Mouse (Mus musculus) liver, embryonic 12.5 days (tissue): ENCODE data around the gene Gm4792. TPM values are rescaled to one million over a fixed set of nuclear protein-coding genes. Genes with fewer than 3 reads are reported as not detected.

Source experiments
- ATAC-seq: fragments of 200-750 bp; cut with Nextera tagmentation; 2 replicates; pipeline ENCODE4 v1.8.0; 2017; ENCODE audit warnings: moderate number of reproducible peaks, mild to moderate bottlenecking, moderate library complexity
- H3K27ac ChIP-seq: fragments of 300-500 bp; sonication (generic); 2 replicates; pipeline ENCODE4 v1.5.1; 2016; ENCODE audit warnings: mild to moderate bottlenecking
- H3K27me3 ChIP-seq: fragments of 300-500 bp; sonication (generic); replicated peaks from 2 replicates; pipeline ENCODE4 v1.6.1; 2016; ENCODE audit warnings: mild to moderate bottlenecking, moderate library complexity
- H3K36me3 ChIP-seq: fragments of 300-500 bp; sonication (generic); 2 replicates; pipeline ENCODE4 v1.6.1; 2016; ENCODE audit warnings: mild to moderate bottlenecking, moderate library complexity
- H3K4me1 ChIP-seq: fragments of 300-500 bp; sonication (generic); 2 replicates; pipeline ENCODE4 v1.6.1; 2016
- H3K4me2 ChIP-seq: fragments of 300-500 bp; sonication (generic); 2 replicates; pipeline ENCODE4 v1.6.1; 2016; ENCODE audit warnings: mild to moderate bottlenecking, moderate library complexity
- H3K4me3 ChIP-seq: fragments of 300-500 bp; sonication (generic); 2 replicates; pipeline ENCODE4 v1.5.1; 2016; ENCODE audit warnings: mild to moderate bottlenecking, moderate library complexity
- H3K9ac ChIP-seq: fragments of 300-500 bp; sonication (generic); 2 replicates; pipeline ENCODE4 v1.6.1; 2016; ENCODE audit warnings: mild to moderate bottlenecking, moderate library complexity
- H3K9me3 ChIP-seq: fragments of 300-500 bp; sonication (generic); replicated peaks from 2 replicates; pipeline ENCODE4 v1.6.1; 2016; ENCODE audit warnings: mild to moderate bottlenecking, moderate library complexity
- WGBS: fragments of 180-500 bp; shearing (Covaris S2); methylation state at CpG from one replicate; pipeline ENCODE4 v1.1.7; 2016; ENCODE audit not compliant: insufficient replicate concordance; 5-methylcytosine and 5-hydroxymethylcytosine counted together
- polyA plus RNA-seq: library from polyadenylated mRNA; unstranded; fragments of >200 nt; fragmentation: Nextera tagmentation; extraction: Ambion mirVana; gene quantifications from 2 replicates; pipeline ENCODE4 v1.2.1, GENCODE M21; 2016

Gene Gm4792
- polyA plus RNA-seq, result not detected in 2 replicates

DNA sequence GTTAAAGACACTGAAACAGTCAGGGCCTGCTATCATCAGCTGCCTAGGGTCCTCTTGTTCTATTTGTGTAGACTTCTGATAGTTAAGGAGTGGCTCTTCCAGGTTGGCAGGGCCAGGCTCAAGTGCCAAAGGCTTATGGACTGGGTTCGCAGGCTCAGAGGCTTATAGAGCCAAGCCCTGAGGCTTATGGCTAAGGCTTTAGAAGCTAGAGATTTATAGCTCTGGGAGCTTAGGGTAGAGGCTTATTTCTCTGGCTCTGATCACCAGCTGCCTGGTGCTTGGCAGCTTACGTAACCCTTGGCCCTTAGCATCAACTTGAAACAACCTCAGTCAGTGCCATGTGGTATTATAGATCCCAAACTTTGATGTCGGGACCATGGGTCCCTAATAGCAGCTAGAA lies at the start of gene Gm4792:
Gm4792 (minus strand) TSS at position 233 of the 400 bp plus-strand sequence.
- H3K9me3 ChIP-seq, result no peaks in the 10 kb centered on the region
- H3K9ac ChIP-seq, result no peak within 1 kb of the TSS
- H3K4me3 ChIP-seq, result no peak within 1 kb of the TSS
- H3K36me3 ChIP-seq, result no peaks in the 10 kb centered on the region
- no peak for ATAC-seq
- H3K27me3 ChIP-seq, result 0 out of 2 replicates have a peak, but pooled peaks cover 3% of the 10 kb centered on the region
- H3K27ac ChIP-seq, result no peak within 1 kb of the TSS
- WGBS, result 77% methylated on average over 3 of the region's 3 CpGs
- H3K4me1 ChIP-seq, result no peaks in the 10 kb centered on the region
- H3K4me2 ChIP-seq, result no peak within 1 kb of the TSS

- Histone ChIP-seq H3K9ac (no peak overlapping the region), H3K36me3 (no peaks in the 10 kb centered on the region), H3K9me3 (no peaks in the 10 kb centered on the region), H3K4me1 (peaks cover 10% of the 10 kb centered on the region), H3K4me3 (no peak overlapping the region), H3K27me3 (no peaks in the 10 kb centered on the region), H3K27ac (no peak overlapping the region), H3K4me2 (no peak overlapping the region)
- WGBS, result 87% methylated on average over 10 of the region's 10 CpGs
- no peak for ATAC-seq
These were observed 49.5 kb upstream of the Gm4792 start for GRCm38 (mm10) chr10:94347959-94348358.

DNA sequence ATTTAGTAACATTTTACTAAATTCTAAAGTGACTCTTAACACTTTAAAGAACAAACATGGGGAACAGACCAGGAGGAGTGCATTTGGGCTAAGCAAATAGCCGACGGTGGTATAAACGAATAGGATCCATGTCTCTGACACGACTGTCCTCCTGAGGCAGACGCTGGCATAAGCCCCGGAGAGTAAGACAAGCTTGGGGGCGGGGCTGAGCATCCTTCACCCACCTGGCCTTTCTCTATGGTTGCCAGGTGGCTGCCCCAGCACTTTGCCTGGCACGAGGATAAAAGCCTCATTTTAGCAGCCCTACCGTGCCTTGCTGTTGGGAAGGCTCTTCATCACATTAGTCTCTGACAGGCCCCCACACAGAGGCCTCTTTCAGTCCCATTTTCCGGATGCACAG lies 48.8 kb upstream of the Gm4792 start:
- H3K4me2 ChIP-seq, result no peak overlapping the region
- H3K27me3 ChIP-seq, result 0 out of 2 replicates have a peak, but pooled peaks cover under 1% of the 10 kb centered on the region
- H3K36me3 ChIP-seq, result no peaks in the 10 kb centered on the region
- H3K4me1 ChIP-seq, result peaks cover 10% of the 10 kb centered on the region
- ATAC-seq, result no peak
- no peaks in the 10 kb centered on the region for H3K9me3 ChIP-seq
- WGBS, result 71% methylated on average over 10 of the region's 10 CpGs
- no peak overlapping the region for H3K27ac ChIP-seq
- no peak overlapping the region for H3K4me3 ChIP-seq
- no peak overlapping the region for H3K9ac ChIP-seq

DNA sequence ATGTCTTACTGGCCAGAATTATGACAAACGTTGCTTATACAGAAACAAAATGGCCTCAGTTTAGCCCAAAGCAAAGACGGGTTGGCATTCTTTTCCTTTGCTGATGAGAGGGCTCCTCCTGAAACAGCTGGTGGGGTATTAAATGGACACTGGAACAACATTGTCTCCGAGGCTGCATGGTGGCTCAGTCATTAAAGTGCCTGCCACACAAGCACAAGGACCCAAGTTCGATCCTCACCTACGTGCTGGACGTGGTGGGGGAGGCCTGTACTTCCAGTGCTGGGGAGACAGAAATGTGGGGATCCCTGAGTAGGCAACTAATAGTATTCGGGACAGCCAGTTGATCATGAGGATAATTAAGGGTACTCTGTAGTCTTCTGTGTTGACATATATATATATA lies 48.1 kb upstream of the Gm4792 start:
- H3K9me3 ChIP-seq, result no peaks in the 10 kb centered on the region
- ATAC-seq, result no peak
- no peaks in the 10 kb centered on the region for H3K36me3 ChIP-seq

GRCm38 (mm10) chr10:94345509-94346252 lies 47.2 kb upstream of the Gm4792 start:
- H3K4me3 ChIP-seq, result no peak overlapping the region

More for the DNA sequence above, 48.1 kb upstream of the Gm4792 start:
- H3K27me3 ChIP-seq, result peaks cover 7% of the 10 kb centered on the region; the same call in 1 of the 2 replicates
- 70% methylated on average over 7 of the region's 7 CpGs for WGBS
- H3K27ac ChIP-seq, result no peak overlapping the region
- H3K4me2 ChIP-seq, result no peak overlapping the region
- H3K4me1 ChIP-seq, result peaks cover 10% of the 10 kb centered on the region
- H3K9ac ChIP-seq, result no peak overlapping the region
- H3K4me3 ChIP-seq, result no peak overlapping the region

DNA sequence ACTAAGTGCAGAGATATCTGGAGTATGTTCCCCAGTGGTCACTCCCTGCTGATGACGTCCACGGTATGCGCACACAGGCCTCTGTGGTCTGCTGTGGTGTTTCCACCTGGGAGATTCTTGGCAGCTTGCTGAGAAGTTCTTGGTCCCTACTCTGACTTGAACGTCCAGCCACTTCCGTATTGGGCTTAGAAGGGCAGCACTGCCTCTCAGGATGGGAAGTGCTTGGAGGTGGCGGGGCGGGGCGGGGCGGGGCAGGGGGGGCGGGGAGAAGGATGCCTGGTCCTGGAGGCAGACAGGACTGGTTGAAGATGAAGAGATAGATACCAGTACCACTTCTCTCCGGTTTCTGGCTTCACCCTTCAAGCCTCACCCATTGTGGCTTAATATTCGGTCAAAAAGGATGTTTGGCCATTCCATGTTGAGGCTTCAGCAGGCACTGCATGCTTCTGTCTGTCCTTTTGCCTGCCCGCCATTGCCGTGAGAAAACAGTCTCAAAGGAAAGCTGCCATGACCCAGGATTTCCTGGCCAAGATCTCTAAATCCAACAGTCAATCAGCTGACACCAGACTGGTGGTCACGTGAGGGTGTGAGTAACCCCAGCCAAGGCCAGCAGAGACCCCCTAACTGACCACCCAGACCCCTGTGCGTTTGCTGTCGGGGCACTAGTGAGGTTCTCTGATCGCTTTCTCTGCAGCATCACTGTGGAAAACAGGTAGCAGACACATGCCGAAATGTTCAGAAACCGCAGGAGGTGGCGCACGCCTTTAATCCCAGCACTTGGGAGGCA lies 46.3 kb upstream of the Gm4792 start:
- H3K9me3 ChIP-seq, result no peaks in the 10 kb centered on the region
- peak overlapping the region; percentile 24 for H3K4me2 ChIP-seq
- no peak overlapping the region for H3K27ac ChIP-seq
- H3K4me1 ChIP-seq, result peaks cover 10% of the 10 kb centered on the region
- WGBS, result 32% methylated on average over 22 of the region's 22 CpGs
- no peak overlapping the region for H3K9ac ChIP-seq
- H3K36me3 ChIP-seq, result no peaks in the 10 kb centered on the region
- peak; percentile 44; the same call in 1 of the 2 replicates for ATAC-seq
- no peak overlapping the region for H3K4me3 ChIP-seq
- H3K27me3 ChIP-seq, result peaks cover 16% of the 10 kb centered on the region; the same call in 1 of the 2 replicates

More at GRCm38 (mm10) chr10:94345509-94346252, 47.2 kb upstream of the Gm4792 start:
- H3K27ac ChIP-seq, result no peak overlapping the region
- no peak overlapping the region for H3K9ac ChIP-seq
- ATAC-seq, result no peak
- H3K4me2 ChIP-seq, result no peak overlapping the region
- H3K27me3 ChIP-seq, result peaks cover 14% of the 10 kb centered on the region; the same call in 1 of the 2 replicates
- no peaks in the 10 kb centered on the region for H3K9me3 ChIP-seq
- WGBS, result 65% methylated on average over 7 of the region's 7 CpGs
- H3K4me1 ChIP-seq, result peaks cover 10% of the 10 kb centered on the region
- no peaks in the 10 kb centered on the region for H3K36me3 ChIP-seq

DNA sequence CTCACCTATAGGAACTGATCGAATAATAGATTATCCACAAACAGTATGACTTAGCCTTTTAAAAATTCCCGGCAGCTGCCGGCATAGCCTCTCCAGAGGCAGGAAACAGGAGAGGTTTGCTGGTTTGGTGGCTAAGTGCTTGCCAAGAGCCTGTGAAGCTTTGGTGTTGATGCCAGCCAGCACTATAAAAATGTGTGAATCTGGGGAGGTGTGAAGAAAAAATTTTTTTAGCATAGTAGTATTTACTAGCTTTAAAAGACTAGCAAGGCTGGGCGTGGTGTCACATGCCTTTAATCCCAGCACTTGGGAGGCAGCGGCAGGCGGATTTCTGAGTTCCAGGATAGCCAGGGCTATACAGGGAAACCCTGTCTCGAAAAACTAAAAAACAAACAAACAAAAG lies 45.1 kb upstream of the Gm4792 start:
- H3K9me3 ChIP-seq, result no peaks in the 10 kb centered on the region
- H3K27me3 ChIP-seq, result peaks cover 16% of the 10 kb centered on the region; the same call in 1 of the 2 replicates
- H3K4me3 ChIP-seq, result no peak overlapping the region
- H3K4me1 ChIP-seq, result peaks cover 10% of the 10 kb centered on the region
- no peak overlapping the region for H3K9ac ChIP-seq
- H3K36me3 ChIP-seq, result no peaks in the 10 kb centered on the region
- no peak for ATAC-seq
- WGBS, result 70% methylated on average over 7 of the region's 7 CpGs
- H3K27ac ChIP-seq, result no peak overlapping the region
- H3K4me2 ChIP-seq, result no peak overlapping the region

DNA sequence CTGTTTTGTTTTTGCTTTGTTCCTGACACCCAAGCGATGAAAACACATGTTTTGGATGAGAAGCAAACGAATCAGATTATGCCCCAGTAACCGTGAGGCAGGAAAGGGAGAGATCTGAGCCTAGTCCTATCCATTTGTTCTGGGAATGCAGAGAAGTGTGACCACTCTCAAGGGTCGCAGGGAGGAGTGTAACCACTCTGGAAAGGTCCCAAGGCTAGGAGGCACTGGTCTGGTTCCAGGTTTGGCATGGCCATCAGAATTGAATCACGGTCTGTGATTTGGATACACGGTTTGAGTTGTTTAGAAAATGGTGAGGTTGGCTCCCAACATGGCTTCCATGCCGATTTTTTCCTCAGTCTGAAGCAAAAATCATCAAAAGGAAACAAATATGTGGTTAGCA lies 43.8 kb upstream of the Gm4792 start:
- Histone ChIP-seq H3K9ac (no peak overlapping the region), H3K4me2 (no peak overlapping the region), H3K4me1 (peaks cover 10% of the 10 kb centered on the region), H3K36me3 (no peaks in the 10 kb centered on the region), H3K9me3 (no peaks in the 10 kb centered on the region), H3K4me3 (no peak overlapping the region), H3K27ac (no peak overlapping the region), H3K27me3 (peaks cover 16% of the 10 kb centered on the region; the same call in 1 of the 2 replicates)
- no peak for ATAC-seq
- WGBS, result 66% methylated on average over 7 of the region's 7 CpGs

DNA sequence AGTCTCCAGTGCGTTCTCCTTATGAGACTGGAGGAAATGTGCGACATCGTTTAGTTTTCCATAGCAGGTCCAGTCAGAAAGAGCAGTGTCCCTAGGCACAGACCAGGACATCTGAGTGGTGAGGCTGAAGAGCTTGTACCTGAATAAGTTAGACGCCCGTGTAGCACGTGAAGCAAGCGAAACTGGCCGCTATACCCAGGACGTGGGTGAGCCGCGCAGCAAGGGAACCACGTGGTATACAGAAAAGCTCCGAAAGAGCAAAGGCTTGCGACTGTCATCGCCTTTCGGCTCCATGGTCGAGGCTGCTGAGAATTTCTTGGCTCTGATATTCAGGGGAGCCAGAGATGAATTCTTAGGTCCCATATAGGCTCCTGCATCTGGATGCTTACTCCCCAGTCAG lies 43.0 kb upstream of the Gm4792 start:
- peaks cover 16% of the 10 kb centered on the region; the same call in 1 of the 2 replicates for H3K27me3 ChIP-seq
- ATAC-seq, result no peak
- H3K9ac ChIP-seq, result no peak overlapping the region
- no peak overlapping the region for H3K4me2 ChIP-seq
- no peaks in the 10 kb centered on the region for H3K9me3 ChIP-seq
- whole genome bisulfite sequencing, result 62% methylated on average over 17 of the region's 17 CpGs
- H3K4me3 ChIP-seq, result no peak overlapping the region
- H3K27ac ChIP-seq, result no peak overlapping the region
- H3K4me1 ChIP-seq, result peaks cover 10% of the 10 kb centered on the region
- H3K36me3 ChIP-seq, result no peaks in the 10 kb centered on the region

GRCm38 (mm10) chr10:94336071-94336470 lies 37.6 kb upstream of the Gm4792 start:
- Histone ChIP-seq H3K9me3 (0 out of 2 replicates have a peak, but pooled peaks cover 2% of the 10 kb centered on the region), H3K9ac (no peak overlapping the region), H3K4me3 (no peak overlapping the region), H3K27ac (no peak overlapping the region), H3K4me1 (no peaks in the 10 kb centered on the region), H3K36me3 (no peaks in the 10 kb centered on the region), H3K27me3 (peaks cover 4% of the 10 kb centered on the region; the same call in 1 of the 2 replicates), H3K4me2 (no peak overlapping the region)
- ATAC-seq, result no peak
- WGBS, result 79% methylated on average over 6 of the region's 6 CpGs

DNA sequence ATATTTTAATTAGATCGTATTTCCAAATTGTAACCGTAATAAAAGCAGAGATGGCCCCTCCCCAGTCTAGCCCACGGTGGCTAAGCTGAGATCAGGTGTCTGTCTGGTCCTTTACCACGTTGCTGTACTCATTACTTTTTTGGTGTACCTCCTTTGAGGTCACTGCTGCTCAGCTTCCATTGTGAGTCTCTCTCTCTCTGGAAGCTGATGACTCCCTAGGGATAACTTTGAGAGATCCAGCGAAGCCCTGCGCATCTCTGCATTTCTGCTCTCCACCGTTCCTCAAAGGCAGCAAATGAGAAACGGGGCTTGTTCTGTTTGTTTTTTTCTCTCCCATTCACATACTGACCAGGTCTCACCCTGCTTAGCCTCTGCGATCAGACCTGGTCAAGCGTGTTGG lies 36.5 kb upstream of the Gm4792 start:
- H3K9me3 ChIP-seq, result 0 out of 2 replicates have a peak, but pooled peaks cover 2% of the 10 kb centered on the region
- no peak overlapping the region for H3K4me2 ChIP-seq
- no peaks in the 10 kb centered on the region for H3K36me3 ChIP-seq
- H3K4me1 ChIP-seq, result no peaks in the 10 kb centered on the region
- H3K27ac ChIP-seq, result no peak overlapping the region
- no peak overlapping the region for H3K4me3 ChIP-seq
- WGBS, result 73% methylated on average over 10 of the region's 10 CpGs
- no peaks in the 10 kb centered on the region for H3K27me3 ChIP-seq
- no peak for ATAC-seq
- H3K9ac ChIP-seq, result no peak overlapping the region

DNA sequence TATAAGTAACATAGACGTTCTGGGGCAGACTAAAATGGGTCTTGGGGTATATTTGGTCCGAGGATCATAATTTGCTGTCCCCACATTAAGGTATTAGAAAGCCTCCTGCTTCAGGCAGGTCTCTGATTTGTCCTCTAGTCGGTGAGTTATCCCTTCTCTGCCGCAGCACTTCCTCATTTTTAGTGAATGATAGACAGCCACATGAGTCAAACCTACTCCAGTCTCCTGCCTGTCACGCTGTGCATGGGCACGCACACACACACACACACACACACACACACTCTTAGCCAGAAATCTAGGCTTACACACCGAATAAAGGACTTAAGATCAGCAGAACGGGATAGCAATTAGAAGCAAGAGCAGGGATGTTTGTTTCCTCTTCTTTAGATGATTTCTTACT lies 34.8 kb upstream of the Gm4792 start:
- ATAC-seq, result no peak
- H3K27me3 ChIP-seq, result no peaks in the 10 kb centered on the region
- WGBS, result 36% methylated on average over 8 of the region's 8 CpGs
- no peak overlapping the region for H3K4me3 ChIP-seq
- H3K4me2 ChIP-seq, result no peak overlapping the region
- H3K9me3 ChIP-seq, result 0 out of 2 replicates have a peak, but pooled peaks cover 2% of the 10 kb centered on the region
- no peaks in the 10 kb centered on the region for H3K4me1 ChIP-seq
- H3K9ac ChIP-seq, result no peak overlapping the region
- H3K27ac ChIP-seq, result no peak overlapping the region
- H3K36me3 ChIP-seq, result no peaks in the 10 kb centered on the region
